Mouse (Mus musculus) MEL (cell line): ENCODE measurements around the gene Fam72a.

ENCODE experiments used
- CTCF ChIP-seq, 3 experiments: IDR thresholded peaks in 2 of 3; conservative IDR thresholded peaks in 1 of 3; 2 replicates each; pipeline ENCODE4 v1.5.1; 2011 to 2012; ENCODE audit warnings: low read length in 3 of 3, low read depth in 2 of 3, mild to moderate bottlenecking in 2 of 3, improper control_type of control experiment in 1 of 3, inconsistent platforms in 1 of 3, mixed read lengths in 1 of 3, moderate library complexity in 1 of 3; ENCODE audit not compliant: control insufficient read depth in 1 of 3, insufficient read depth in 1 of 3, poor library complexity in 1 of 3, severe bottlenecking in 1 of 3
- ELF1 ChIP-seq: IDR thresholded peaks from 2 replicates; pipeline ENCODE4 v1.6.1; 2014; ENCODE audit warnings: low read depth, mild to moderate bottlenecking, inconsistent platforms, low read length, improper control_type of control experiment, moderate library complexity
- ETS1 ChIP-seq: IDR thresholded peaks from 2 replicates; pipeline ENCODE4 v1.6.1; 2012; ENCODE audit warnings: low read depth, mild to moderate bottlenecking, inconsistent platforms, low read length, improper control_type of control experiment, moderate library complexity
- MEF2A ChIP-seq: IDR thresholded peaks from 2 replicates; pipeline ENCODE4 v1.6.1; 2014; ENCODE audit warnings: low read depth, mild to moderate bottlenecking, inconsistent platforms, low read length, improper control_type of control experiment; ENCODE audit not compliant: poor library complexity, insufficient replicate concordance, severe bottlenecking; ENCODE audit errors: extremely low read depth
- POLR2A ChIP-seq, 2 experiments: IDR thresholded peaks; 2 replicates each; pipeline ENCODE4 v1.6.1; 2011 to 2012; ENCODE audit warnings: low read length in 2 of 2, mild to moderate bottlenecking in 2 of 2, control low read depth in 1 of 2, improper control_type of control experiment in 1 of 2, low read depth in 1 of 2, moderate library complexity in 1 of 2; ENCODE audit not compliant: control insufficient read depth in 1 of 2, insufficient read depth in 1 of 2, poor library complexity in 1 of 2
- TAL1 ChIP-seq: IDR thresholded peaks from 2 replicates; pipeline ENCODE4 v1.6.1; 2012; ENCODE audit warnings: mild to moderate bottlenecking, inconsistent platforms, low read length, moderate library complexity, mixed read lengths
- UBTF ChIP-seq: IDR thresholded peaks from 2 replicates; pipeline ENCODE4 v1.6.1; 2012; ENCODE audit warnings: low read depth, mild to moderate bottlenecking, inconsistent platforms, low read length, improper control_type of control experiment, moderate library complexity, borderline replicate concordance; ENCODE audit not compliant: insufficient read depth
- ZMIZ1 ChIP-seq: IDR thresholded peaks from 2 replicates; pipeline ENCODE4 v1.6.1; 2012; ENCODE audit warnings: low read depth, mild to moderate bottlenecking, inconsistent platforms, low read length, improper control_type of control experiment, moderate library complexity
- ZNF384 ChIP-seq: IDR thresholded peaks from 2 replicates; pipeline ENCODE4 v1.6.1; 2012; ENCODE audit warnings: low read depth, mild to moderate bottlenecking, inconsistent platforms, low read length, improper control_type of control experiment

DNA sequence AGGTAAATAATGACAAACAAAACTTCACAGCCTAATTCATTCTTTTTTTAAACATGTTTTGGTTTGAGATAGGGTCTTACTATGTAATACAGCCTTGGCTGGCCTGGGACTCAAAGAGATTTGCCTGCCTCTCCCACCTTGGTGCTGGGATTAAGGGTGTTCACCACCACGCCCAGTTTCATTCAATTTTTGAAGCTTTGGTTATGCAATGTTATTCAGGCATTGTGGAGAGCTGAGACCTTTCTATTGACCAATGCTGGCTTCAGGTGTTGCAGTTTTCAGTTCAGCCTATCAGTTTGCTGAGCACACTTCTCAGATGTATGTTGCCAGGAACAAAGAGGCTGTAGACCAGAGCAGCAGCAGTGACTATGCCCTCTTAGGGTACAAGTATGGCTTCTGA, 29.5 kb upstream of the Fam72a start:
- TF ChIP-seq CTCF (IDR thresholded peaks at IDR 0.05 in 2 of 3, conservative IDR thresholded peaks at IDR 0.05 in 1 of 3; ENCODE audit: control insufficient read depth in 1 of 3, insufficient read depth in 1 of 3, low read depth in 2 of 3, low read length in 3 of 3, poor library complexity in 1 of 3, severe bottlenecking in 1 of 3) (no peak), ELF1 (no peak), POLR2A (IDR thresholded peaks at IDR 0.05; ENCODE audit: control insufficient read depth in 1 of 2, insufficient read depth in 1 of 2, low read depth in 1 of 2, low read length in 2 of 2, poor library complexity in 1 of 2) (no peak), MEF2A (no peak), ZMIZ1 (no peak), TAL1 (no peak), ETS1 (no peak), ZNF384 (no peak), UBTF (no peak)
